Mouse (Mus musculus) spleen, embryonic (tissue): ENCODE measurements around the gene Kdm5d.

ENCODE experiments used
- CTCF ChIA-PET: fragments of 350-600 bp; sonication (Branson Sonifier 250); formaldehyde crosslinking; loops from one replicate; lab custom pipeline; 2022; lab: Charles Lee

Kdm5d gene

DNA sequence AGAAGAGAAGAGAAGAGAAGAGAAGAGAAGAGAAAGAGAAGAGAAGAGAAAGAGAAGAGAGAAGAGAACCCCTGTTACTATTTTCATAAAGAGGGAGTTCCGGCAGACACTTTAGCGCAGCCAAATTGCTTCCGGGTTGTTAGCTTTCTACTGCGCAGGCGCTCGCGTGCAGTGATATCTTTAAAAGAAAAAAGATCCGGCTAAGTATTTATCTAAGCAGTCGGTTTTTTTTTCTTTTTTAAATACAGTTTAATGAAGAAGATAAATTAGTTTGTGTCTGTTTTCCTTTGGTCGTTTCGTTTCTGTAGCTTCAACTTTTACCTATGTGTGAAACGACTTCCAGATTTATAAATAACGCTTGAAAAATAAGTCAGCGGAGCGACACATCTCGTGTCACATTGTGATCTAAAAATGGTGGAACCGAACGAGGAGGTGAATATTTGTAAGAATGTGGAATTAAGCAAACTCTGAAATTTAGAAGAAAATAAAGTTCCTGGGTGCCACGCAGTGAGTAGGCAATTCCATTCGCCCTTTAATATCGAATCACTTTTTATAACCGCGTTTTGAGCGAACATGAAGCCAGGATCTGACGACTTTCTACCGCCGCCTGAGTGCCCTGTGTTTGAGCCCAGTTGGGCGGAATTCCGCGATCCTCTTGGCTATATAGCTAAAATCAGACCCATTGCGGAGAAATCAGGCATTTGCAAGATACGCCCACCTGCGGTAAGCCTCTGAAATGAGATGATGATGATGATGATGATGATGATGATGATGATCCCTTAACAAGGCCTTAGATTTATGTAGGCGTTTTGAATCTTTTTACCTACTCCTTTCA lies at the start of gene Kdm5d:
Kdm5d (plus strand) TSS at position 396 of the 835 bp plus-strand sequence.
- CTCF ChIA-PET: no interaction called here

DNA sequence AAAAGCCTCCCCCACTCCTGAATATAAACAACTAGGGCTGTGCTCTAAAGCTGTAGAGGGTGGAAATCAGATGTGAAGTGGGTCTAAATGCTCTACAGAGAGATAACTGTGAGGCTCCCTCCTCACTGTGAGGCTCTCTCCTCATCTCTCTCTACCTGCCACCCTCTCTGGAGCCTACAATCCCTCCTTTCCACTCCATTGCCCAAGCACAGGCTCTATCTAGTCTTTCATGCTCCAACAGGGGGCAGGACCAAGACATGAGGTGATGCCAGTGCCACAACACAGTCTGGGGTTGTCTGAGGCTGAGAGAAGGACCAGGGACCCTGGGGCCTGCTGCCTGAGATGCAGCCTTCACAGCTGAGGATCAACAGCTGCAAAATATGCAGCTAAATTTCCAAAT lies 25.2 kb upstream of the Kdm5d start:
- CTCF ChIA-PET: no interaction called here

DNA sequence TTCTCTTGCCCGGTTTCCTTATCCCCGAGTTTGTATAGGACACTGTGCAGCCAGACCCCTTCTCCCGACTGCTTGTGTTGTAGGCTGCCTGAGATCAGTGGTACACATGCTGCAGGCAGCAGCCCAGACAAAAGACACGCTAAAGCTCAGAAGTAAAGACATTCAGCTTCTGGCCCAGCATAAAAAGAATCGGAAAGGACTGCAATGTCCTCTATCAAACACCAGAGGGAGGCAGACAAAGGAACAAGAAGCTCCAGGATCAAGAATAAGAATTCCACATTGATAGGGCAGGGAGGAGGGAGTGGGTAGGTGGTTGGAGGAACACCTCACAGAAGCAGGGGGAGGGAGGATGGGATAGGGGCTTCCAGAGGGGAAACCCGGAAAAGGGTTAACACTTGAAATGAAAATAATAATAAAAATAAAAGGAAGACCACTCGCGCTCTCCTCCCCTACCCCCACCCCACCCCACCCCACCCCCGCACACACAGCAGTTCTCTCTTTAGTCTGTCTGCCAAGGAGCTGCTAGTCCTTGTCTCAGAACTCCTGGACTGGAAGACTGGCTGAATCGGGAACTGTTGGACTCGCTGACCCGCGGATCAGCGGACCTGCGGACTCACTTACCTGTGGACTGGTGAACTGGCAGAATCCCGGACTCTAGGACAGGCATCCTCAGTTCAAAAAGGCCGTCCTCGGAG lies 24.6 kb upstream of the Kdm5d start:
- CTCF ChIA-PET: no interaction called here
